Mouse (Mus musculus): Measurements from ENCODE around the gene Selenbp1. TPM values are rescaled to one million over a fixed set of nuclear protein-coding genes. Genes with fewer than 3 reads are reported as not detected.
"Not testable (repeated sequence)": the region's sequence is repeated elsewhere in the genome, so short reads cannot be mapped to it uniquely, and the experiment has no call there.

Gene Selenbp1
- polyA plus RNA-seq, 1 experiment from 2014 or later = 34.8 TPM

GRCm38 (mm10) chr3:94918845-94919244 lies 14.0 kb upstream of the Selenbp1 start:
- Histone ChIP-seq H3K4me2 (replicated peaks) (no peak overlapping the region), H3K27me3 (no peaks in the 10 kb centered on the region), H3K4me1 (no peaks in the 10 kb centered on the region), H3K27ac (no peak overlapping the region), H3K4me3 (no peak overlapping the region), H3K9ac (no peak overlapping the region), H3K36me3 (no peaks in the 10 kb centered on the region), H3K9me3 (no peaks in the 10 kb centered on the region)
- WGBS = 50% methylated on average over 4 of the region's 4 CpGs
- no peak for ATAC-seq (ENCODE audit: low FRiP score, low read depth)

GRCm38 (mm10) chr3:94921104-94921503 lies 11.8 kb upstream of the Selenbp1 start:
- no peak overlapping the region for H3K4me2 ChIP-seq (replicated peaks)
- H3K9me3 ChIP-seq = no peaks in the 10 kb centered on the region
- no peaks in the 10 kb centered on the region for H3K27me3 ChIP-seq
- no peak for ATAC-seq (ENCODE audit: low FRiP score, low read depth)
- H3K9ac ChIP-seq = no peak overlapping the region
- no peaks in the 10 kb centered on the region for H3K36me3 ChIP-seq
- no peaks in the 10 kb centered on the region for H3K4me1 ChIP-seq
- no peak overlapping the region for H3K4me3 ChIP-seq
- 43% methylated on average over 3 of the region's 3 CpGs for WGBS
- no peak overlapping the region for H3K27ac ChIP-seq

GRCm38 (mm10) chr3:94922333-94922732 lies 10.5 kb upstream of the Selenbp1 start:
- Histone ChIP-seq H3K27ac (no peak overlapping the region), H3K9me3 (no peaks in the 10 kb centered on the region), H3K36me3 (no peaks in the 10 kb centered on the region), H3K4me3 (no peak overlapping the region), H3K4me2 (replicated peaks) (no peak overlapping the region), H3K9ac (no peak overlapping the region), H3K27me3 (no peaks in the 10 kb centered on the region), H3K4me1 (no peaks in the 10 kb centered on the region)
- WGBS = 14% methylated on average over 3 of the region's 3 CpGs
- no peak for ATAC-seq (ENCODE audit: low FRiP score, low read depth)

GRCm38 (mm10) chr3:94924688-94925087 lies 8.2 kb upstream of the Selenbp1 start:
- Histone ChIP-seq H3K36me3 (no peaks in the 10 kb centered on the region), H3K9ac (no peak overlapping the region), H3K4me1 (no peaks in the 10 kb centered on the region), H3K27me3 (no peaks in the 10 kb centered on the region), H3K4me2 (replicated peaks) (no peak overlapping the region), H3K9me3 (no peaks in the 10 kb centered on the region), H3K4me3 (no peak overlapping the region), H3K27ac (no peak overlapping the region)
- no peak for ATAC-seq (ENCODE audit: low FRiP score, low read depth)
- 39% methylated on average over 8 of the region's 8 CpGs for WGBS

- H3K4me2 ChIP-seq (replicated peaks); H3K27me3 ChIP-seq; H3K36me3 ChIP-seq; H3K27ac ChIP-seq; H3K4me3 ChIP-seq; H3K9ac ChIP-seq; H3K4me1 ChIP-seq; H3K9me3 ChIP-seq; ATAC-seq (ENCODE audit: low FRiP score, low read depth): not testable (repeated sequence)
- WGBS = 54% methylated on average over 4 of the region's 4 CpGs
Measured at GRCm38 (mm10) chr3:94926301-94926736, 6.5 kb upstream of the Selenbp1 start.

DNA sequence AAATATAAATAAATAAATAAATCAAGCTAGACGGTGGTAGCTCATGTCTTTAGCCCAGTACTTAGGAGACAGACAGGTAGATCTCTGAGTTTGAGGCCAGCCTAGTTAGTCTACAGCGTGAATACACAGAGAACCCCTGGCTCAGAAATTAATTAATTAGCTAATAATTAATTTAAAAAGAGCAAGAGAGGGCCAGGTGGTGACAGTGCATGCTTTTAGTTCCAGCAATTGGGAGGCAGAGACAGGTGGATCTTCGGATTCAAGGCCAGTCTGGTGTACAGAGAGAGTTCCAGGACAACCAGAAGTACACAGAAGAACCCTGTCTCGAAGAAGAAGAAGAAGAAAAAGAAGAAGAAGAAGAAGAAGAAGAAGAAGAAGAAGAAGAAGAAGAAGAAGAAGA lies 3.9 kb upstream of the Selenbp1 start:
- WGBS = 82% methylated on average over 4 of the region's 4 CpGs
- ATAC-seq (ENCODE audit: low FRiP score, low read depth) = not testable (repeated sequence)

DNA sequence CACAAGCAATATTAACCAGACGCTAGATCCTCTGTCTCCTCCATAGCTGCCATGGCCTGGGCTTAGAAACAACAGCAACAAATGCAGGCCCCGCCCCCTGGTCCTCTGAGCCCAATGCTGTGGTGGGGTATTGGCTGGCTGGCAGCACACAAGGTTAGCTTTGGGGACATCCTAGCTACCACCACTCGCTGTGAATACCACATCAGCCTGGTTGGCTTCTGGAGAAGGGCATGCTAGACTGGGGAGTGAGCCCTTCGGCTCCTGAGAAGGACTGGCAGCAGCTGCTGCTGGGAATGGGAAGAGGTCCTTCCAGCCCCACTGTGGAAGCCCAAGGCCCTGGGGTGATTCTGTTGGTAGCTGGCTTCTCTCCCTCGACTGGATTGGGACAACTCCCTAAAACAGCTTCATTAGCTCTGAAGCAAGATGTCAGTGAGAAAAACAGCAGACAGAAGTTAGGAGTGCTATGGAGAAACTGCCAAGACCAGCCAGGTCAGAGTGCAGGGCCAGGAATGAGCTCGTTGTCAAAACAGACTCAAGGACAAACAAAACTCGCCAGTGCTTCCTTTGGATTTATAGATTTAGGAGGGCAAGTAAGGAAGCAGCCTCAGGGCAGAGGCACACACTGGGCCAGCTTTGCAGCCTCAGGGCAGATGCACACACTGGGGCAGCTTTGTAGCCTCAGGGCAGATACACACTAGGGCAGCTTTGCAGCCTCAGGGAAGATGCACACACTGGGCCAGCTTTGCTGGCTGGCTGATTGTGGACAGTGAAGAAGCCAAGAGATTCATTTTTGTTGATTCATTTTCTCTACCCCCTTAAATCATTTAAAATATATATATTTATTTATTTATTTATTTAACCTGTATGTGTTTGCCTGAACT lies 2.2 kb upstream of the Selenbp1 start:
- H3K4me1 ChIP-seq = peaks cover 13% of the 10 kb centered on the region
- whole genome bisulfite sequencing = 32% methylated on average over 7 of the region's 7 CpGs
- H3K27ac ChIP-seq; H3K9me3 ChIP-seq; H3K4me3 ChIP-seq; H3K36me3 ChIP-seq; H3K4me2 ChIP-seq (replicated peaks); H3K9ac ChIP-seq; H3K27me3 ChIP-seq; ATAC-seq (ENCODE audit: low FRiP score, low read depth): not testable (repeated sequence)

More for the DNA sequence above, 3.9 kb upstream of the Selenbp1 start:
- H3K4me2 ChIP-seq (replicated peaks); H3K9me3 ChIP-seq; H3K4me3 ChIP-seq; H3K9ac ChIP-seq; H3K27ac ChIP-seq; H3K27me3 ChIP-seq; H3K36me3 ChIP-seq: not testable (repeated sequence)
- H3K4me1 ChIP-seq = peaks cover 13% of the 10 kb centered on the region

DNA sequence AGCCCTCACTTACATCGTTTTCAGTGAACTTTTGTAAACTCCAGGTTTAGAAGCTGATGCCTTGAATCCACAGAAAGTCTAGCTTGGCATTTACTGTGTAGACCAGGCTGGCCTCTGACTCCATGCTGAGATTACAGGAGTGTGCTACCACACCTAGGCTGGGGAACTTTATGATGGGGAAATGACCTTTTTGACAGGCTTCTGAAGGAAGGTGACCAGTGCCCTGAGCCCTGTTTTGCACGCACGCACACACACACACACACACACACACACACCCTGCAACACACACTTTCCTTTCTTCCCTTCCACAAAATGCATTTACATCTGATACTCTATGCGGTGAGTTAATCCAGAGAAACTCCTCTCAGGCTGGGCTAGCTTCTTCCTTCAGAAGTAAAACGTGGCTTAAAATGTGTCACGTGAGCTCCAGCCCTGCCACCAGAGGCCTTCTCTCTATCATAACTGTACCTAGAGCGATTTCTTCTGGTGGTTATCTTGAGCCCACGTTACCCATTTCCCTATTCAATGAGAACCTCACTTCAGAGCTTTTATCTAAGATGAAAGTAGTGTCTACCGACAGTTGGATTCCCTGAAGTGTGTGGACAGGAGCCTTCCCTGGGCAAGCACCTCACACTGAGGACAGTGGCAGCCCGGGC lies 1.3 kb upstream of the Selenbp1 start:
- H3K4me1 ChIP-seq = peaks cover 13% of the 10 kb centered on the region
- H3K27ac ChIP-seq; H3K36me3 ChIP-seq; ATAC-seq (ENCODE audit: low FRiP score, low read depth); H3K4me2 ChIP-seq (replicated peaks); H3K4me3 ChIP-seq; H3K27me3 ChIP-seq; H3K9me3 ChIP-seq; H3K9ac ChIP-seq: not testable (repeated sequence)
- WGBS = 79% methylated on average over 10 of the region's 10 CpGs

GRCm38 (mm10) chr3:94932279-94932678 lies 577 bp upstream of the Selenbp1 start:
- 49% methylated on average over 2 of the region's 2 CpGs for WGBS
- peak overlapping the region; percentile 81 for H3K27ac ChIP-seq
- not testable (repeated sequence) for H3K9ac ChIP-seq; H3K27me3 ChIP-seq; H3K4me3 ChIP-seq; H3K36me3 ChIP-seq; H3K9me3 ChIP-seq; ATAC-seq (ENCODE audit: low FRiP score, low read depth)
- peaks cover 13% of the 10 kb centered on the region for H3K4me1 ChIP-seq
- H3K4me2 ChIP-seq (replicated peaks) = peak overlapping the region; percentile 65

GRCm38 (mm10) chr3:94933604-94934003 lies 748 bp downstream of the Selenbp1 start:
- not testable (repeated sequence) for H3K9me3 ChIP-seq; H3K9ac ChIP-seq; H3K27me3 ChIP-seq; H3K4me3 ChIP-seq; H3K27ac ChIP-seq; H3K36me3 ChIP-seq; ATAC-seq (ENCODE audit: low FRiP score, low read depth)
- WGBS = no CpG with 5 or more reads among the region's 2 CpGs
- Histone ChIP-seq H3K4me1 (peaks cover 13% of the 10 kb centered on the region), H3K4me2 (replicated peaks) (peak overlapping the region; percentile 65)

DNA sequence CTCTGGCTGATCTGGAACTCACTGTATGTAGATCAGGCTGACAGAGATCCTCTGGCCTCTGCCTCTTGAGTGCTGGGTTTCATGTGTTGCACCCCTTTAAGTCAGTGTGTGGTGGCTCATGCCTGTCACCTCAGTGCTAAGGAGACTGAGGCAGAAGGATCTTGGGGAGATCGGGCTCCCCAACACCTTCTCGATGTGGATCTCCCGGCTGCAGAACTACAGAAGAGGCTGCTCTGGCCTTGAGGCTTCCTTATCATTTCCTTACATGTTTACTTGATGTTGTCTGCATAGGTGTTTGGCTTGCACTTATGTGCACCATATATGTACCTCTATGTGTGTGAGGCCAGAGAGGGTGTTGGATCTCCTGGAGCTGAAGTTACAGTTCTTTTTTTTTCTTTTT lies 1.7 kb downstream of the Selenbp1 start:
- WGBS = 98% methylated on average over 3 of the region's 3 CpGs
- not testable (repeated sequence) for ATAC-seq (ENCODE audit: low FRiP score, low read depth)

GRCm38 (mm10) chr3:94935332-94935731 lies 2.5 kb downstream of the Selenbp1 start:
- H3K4me1 ChIP-seq = peaks cover 13% of the 10 kb centered on the region
- not testable (repeated sequence) for H3K4me2 ChIP-seq (replicated peaks); H3K27ac ChIP-seq; ATAC-seq (ENCODE audit: low FRiP score, low read depth); H3K4me3 ChIP-seq; H3K36me3 ChIP-seq; H3K27me3 ChIP-seq; H3K9me3 ChIP-seq; H3K9ac ChIP-seq
- 92% methylated on average over 3 of the region's 3 CpGs for WGBS

More for the DNA sequence above, 1.7 kb downstream of the Selenbp1 start:
- H3K27me3 ChIP-seq; H3K4me3 ChIP-seq; H3K4me2 ChIP-seq (replicated peaks); H3K27ac ChIP-seq; H3K36me3 ChIP-seq; H3K9ac ChIP-seq; H3K9me3 ChIP-seq: not testable (repeated sequence)
- peaks cover 13% of the 10 kb centered on the region for H3K4me1 ChIP-seq
